In genomic region chr9:40784374-40784967, GRCm38 (mm10) we compare ENCODE assay signal across 8 mouse cellular contexts. TPM values are rescaled to one million over a fixed set of nuclear protein-coding genes. Genes with fewer than 3 reads are reported as not detected.
DNase-seq lines count a peak whose midpoint lies in the region; ATAC-seq lines count a peak whose summit lies in the region.

No protein-coding gene starts in this region.

- DNase-seq in liver, embryonic 11.5 days (ENCODE audit: low spot score) = no peak
- DNase-seq in liver = no peak
- no peak for DNase-seq in limb, embryonic 10.5 days (ENCODE audit: low spot score)
- DNase-seq in retina, embryonic 14.5 days (ENCODE audit: low spot score) = peak; percentile 70
- DNase-seq in cerebellum, postnatal 4 days (ENCODE audit: low spot score in 2 of 2) = no peak
- DNase-seq in ovary, postnatal 10 days (ENCODE audit: low spot score) = no peak
- DNase-seq in left cerebral cortex, adult 11 months (ENCODE audit: low spot score) = no peak

- no peak for ATAC-seq in liver, embryonic 11.5 days (replicated peaks; ENCODE audit: low FRiP score)
- no peak for ATAC-seq in embryonic facial prominence, embryonic 13.5 days (ENCODE audit: insufficient number of reproducible peaks, insufficient read depth, low FRiP score, low TSS enrichment, low read depth)

- no peak overlapping the region for H3K9ac ChIP-seq in liver, embryonic 11.5 days (ENCODE audit: low read depth, low read length)
- H3K9ac ChIP-seq in embryonic facial prominence, embryonic 13.5 days = no peak overlapping the region

- H3K36me3 ChIP-seq in liver, embryonic 11.5 days (ENCODE audit: control insufficient read depth, insufficient read depth, low read length) = no peaks in the 10 kb centered on the region
- peaks cover 29% of the 10 kb centered on the region for H3K36me3 ChIP-seq in embryonic facial prominence, embryonic 13.5 days
- H3K36me3 ChIP-seq in limb, embryonic 10.5 days = peaks cover 42% of the 10 kb centered on the region

- peaks cover 7% of the 10 kb centered on the region; the same call in 1 of the 2 replicates for H3K4me1 ChIP-seq in liver, embryonic 11.5 days (replicated peaks; ENCODE audit: control insufficient read depth, insufficient read depth, low read length)
- peaks cover 30% of the 10 kb centered on the region for H3K4me1 ChIP-seq in embryonic facial prominence, embryonic 13.5 days
- peaks cover 24% of the 10 kb centered on the region for H3K4me1 ChIP-seq in limb, embryonic 10.5 days

- 16% methylated on average over 9 of the region's 9 CpGs for WGBS in liver, embryonic 11.5 days
- WGBS in embryonic facial prominence, embryonic 13.5 days = 6% methylated on average over 9 of the region's 9 CpGs
- WGBS in limb, embryonic 10.5 days = 21% methylated on average over 9 of the region's 9 CpGs

- no peak overlapping the region for H3K4me3 ChIP-seq in liver, embryonic 11.5 days (ENCODE audit: low read depth, low read length)
- H3K4me3 ChIP-seq in embryonic facial prominence, embryonic 13.5 days = no peak overlapping the region
- H3K4me3 ChIP-seq in limb, embryonic 10.5 days = no peak overlapping the region; the same call in 1 of the 2 replicates

- no peaks in the 10 kb centered on the region for H3K9me3 ChIP-seq in liver, embryonic 11.5 days (ENCODE audit: control insufficient read depth, low read length)
- H3K9me3 ChIP-seq in embryonic facial prominence, embryonic 13.5 days = no peaks in the 10 kb centered on the region
- no peaks in the 10 kb centered on the region for H3K9me3 ChIP-seq in limb, embryonic 10.5 days (replicated peaks)

- peaks cover 3% of the 10 kb centered on the region; the same call in 1 of the 2 replicates for H3K27me3 ChIP-seq in liver, embryonic 11.5 days (replicated peaks; ENCODE audit: control insufficient read depth, insufficient read depth, low read length)
- H3K27me3 ChIP-seq in embryonic facial prominence, embryonic 13.5 days = no peaks in the 10 kb centered on the region
- H3K27me3 ChIP-seq in limb, embryonic 10.5 days (ENCODE audit: low read depth, poor library complexity, severe bottlenecking) = no peaks in the 10 kb centered on the region

- peak overlapping the region; percentile 40 for H3K4me2 ChIP-seq in liver, embryonic 11.5 days
- no peak overlapping the region; the same call in 1 of the 2 replicates for H3K4me2 ChIP-seq in embryonic facial prominence, embryonic 13.5 days

- H3K27ac ChIP-seq in liver, embryonic 11.5 days (ENCODE audit: low read depth, low read length) = no peak overlapping the region; the same call in 1 of the 2 replicates
- peak overlapping the region; percentile 82 for H3K27ac ChIP-seq in embryonic facial prominence, embryonic 13.5 days
- peak overlapping the region; percentile 53 for H3K27ac ChIP-seq in limb, embryonic 10.5 days

RNA-seq across cellular contexts. Expression of gene Hspa8, which starts 16.3 kb away (rescaled TPM):
- 3,603 and 3,888 TPM in 2 replicates for polyA plus RNA-seq in liver, embryonic 11.5 days (2014; fragmentation: Nextera tagmentation; extraction: Ambion mirVana)
- 2,195 and 2,229 TPM in 2 replicates for polyA plus RNA-seq in embryonic facial prominence, embryonic 13.5 days (2015; fragmentation: Nextera tagmentation; extraction: Ambion mirVana)
- 3,450 and 4,164 TPM in 2 replicates for polyA plus RNA-seq in limb, embryonic 10.5 days (2016; fragmentation: Nextera tagmentation; extraction: Ambion mirVana)
